Mouse (Mus musculus) mesoderm, embryonic 11.5 days (tissue): ENCODE data around the gene Zfp775.

ENCODE experiments used
- DNase-seq: peaks from one replicate; pipeline ENCODE4 v3.0.0-alpha.2; 2012; ENCODE audit warnings: low read depth, low spot score

Gene Zfp775

DNA sequence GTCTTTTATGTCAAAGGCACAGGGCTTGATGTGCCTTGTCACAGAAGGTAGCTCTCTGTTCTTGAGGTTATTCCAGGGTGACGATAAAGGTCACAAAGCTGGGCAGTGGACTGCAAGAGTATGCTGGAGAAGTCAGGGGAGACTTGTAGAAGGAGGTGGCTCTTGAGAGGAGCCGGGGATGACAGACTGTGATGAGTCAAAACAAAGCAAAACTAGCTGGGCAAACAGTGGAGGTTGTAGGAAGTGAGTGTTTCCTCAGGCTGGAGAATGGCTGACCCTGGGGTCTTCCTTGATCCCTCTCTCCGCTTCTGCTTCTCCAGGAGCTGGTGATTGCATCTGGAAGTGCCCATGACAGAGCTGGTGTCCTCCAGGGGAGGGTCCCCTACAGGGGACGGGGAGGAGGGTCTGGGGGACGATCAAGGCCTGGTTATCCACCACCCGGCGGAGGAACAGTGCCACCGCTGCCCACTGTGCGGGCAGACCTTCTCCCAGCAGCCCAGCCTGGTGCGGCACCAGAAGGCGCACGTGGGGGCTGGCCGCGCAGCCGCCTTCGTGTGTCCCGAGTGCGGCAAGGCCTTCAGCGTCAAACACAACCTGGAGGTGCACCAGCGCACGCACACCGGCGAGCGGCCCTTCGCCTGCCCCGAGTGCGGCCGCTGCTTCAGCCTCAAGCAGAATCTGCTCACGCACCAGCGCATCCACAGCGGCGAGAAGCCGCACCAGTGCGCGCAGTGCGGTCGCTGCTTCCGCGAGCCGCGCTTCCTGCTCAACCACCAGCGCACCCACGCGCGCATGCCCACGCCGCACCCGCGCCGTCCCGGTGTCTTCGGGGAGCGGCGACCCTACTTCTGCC, 27.2 kb downstream of the Zfp775 start:
- DNase-seq, result peak; percentile 39

GRCm38 (mm10) chr6:48629661-48630034, 27.8 kb downstream of the Zfp775 start:
- DNase-seq, result no peak

GRCm38 (mm10) chr6:48630831-48631230, 29.0 kb downstream of the Zfp775 start:
- no peak for DNase-seq

DNA sequence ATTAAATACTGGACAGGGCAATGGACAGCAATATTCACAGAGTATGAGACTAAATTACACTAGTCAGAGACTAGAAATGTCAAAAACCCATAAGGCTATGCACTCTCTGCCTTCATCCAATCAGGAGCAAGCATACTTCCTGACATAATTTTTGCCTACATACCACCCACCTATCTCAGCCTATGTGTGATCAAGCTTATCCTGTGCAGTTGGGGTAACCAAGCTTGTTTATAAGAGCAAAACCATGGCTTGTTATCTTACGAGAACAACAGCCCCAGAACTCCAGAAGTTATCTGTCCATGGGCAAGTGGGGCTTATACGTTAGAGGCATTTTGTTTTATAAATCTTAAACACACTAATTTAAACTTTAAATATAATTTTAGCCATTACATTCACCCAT, 33.2 kb downstream of the Zfp775 start:
- DNase-seq, result no peak

GRCm38 (mm10) chr6:48636515-48636914, 34.7 kb downstream of the Zfp775 start:
- no peak for DNase-seq

DNA sequence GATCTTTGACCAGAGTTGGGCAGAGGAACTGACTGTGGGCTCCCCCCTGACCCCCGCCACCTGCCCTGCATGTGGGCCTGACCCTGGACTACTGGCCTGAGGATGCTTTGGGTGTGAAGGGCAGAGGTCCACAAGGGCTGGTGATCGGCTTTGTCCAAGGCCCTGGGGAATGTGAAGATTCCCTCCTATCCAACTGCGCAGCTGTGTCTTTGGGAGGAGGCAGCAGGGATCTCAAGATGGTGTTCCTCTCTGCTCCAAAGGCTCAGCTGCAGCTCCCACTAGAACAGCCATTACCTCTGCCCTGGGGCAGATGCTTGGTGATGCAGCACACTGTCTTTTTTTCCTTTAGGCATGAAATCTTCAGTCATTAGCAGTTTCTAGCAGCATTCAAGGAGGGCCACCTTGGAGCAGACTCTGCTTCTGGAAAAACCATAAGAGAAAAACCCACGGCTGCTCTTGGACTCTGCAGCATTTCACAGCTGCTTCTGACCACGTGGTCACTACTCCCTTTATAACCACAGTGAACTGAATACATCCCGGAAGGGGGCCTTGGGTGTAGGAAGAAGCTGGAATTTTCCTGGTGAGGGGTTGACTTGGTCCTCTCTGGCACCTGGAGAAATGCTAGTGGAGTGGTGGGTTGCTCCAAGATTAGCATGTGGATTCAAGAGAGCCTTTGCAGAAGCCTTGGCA, 36.1 kb downstream of the Zfp775 start:
- DNase-seq, result no peak

- DNase-seq, result no peak
These were observed 36.7 kb downstream of the Zfp775 start for GRCm38 (mm10) chr6:48638553-48638952.

- no peak for DNase-seq
These were observed 39.5 kb downstream of the Zfp775 start for GRCm38 (mm10) chr6:48641391-48641790.

- DNase-seq, result peak; percentile 81
These were observed 41.0 kb downstream of the Zfp775 start for GRCm38 (mm10) chr6:48642764-48643292.

GRCm38 (mm10) chr6:48645660-48646308, 43.9 kb downstream of the Zfp775 start:
- DNase-seq, result peak; percentile 73

DNA sequence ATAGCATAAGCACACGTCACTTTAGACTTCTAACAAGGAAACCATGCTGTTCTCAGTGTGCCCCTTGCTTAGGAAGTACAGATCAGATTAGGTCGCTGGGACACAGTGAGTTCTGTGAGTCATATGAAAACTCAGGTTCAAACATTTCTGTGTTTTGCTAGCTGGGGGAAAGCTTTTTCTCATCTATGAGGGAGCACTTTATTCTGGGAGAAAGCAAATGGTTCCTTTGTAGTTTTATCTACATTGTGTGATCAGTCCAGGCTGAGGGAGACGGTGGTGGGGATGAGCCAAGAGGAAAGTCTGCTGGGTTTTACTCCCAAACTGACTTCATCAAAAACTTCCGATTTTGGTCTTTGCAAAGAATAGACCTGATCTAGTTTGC, 44.4 kb downstream of the Zfp775 start:
- DNase-seq, result no peak

GRCm38 (mm10) chr6:48646995-48647394, 45.1 kb downstream of the Zfp775 start, which contains the start of gene Gimap8:
Gene Gimap8, plus strand, starts transcription at chr6:48647234.
- no peak for DNase-seq

DNA sequence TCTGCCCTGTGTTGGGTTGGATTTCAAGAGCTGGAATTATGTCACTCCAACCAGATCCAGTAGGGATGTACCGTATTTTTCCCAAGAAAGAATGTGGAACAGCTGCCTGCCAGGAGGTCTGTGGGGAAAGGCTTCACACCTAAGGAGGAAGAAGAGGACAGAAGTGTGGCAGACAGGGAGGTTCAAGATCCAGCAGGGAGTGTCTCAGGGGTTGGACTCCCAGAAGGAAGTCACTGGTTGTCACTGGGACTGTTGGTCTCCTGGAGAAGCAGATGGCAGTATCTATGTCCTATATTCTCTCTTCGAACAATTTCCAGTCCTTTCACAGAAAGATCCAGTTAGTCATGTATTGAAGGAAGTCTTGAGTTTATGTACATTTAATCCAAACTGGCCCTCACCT, 45.7 kb downstream of the Zfp775 start:
- DNase-seq, result no peak

DNA sequence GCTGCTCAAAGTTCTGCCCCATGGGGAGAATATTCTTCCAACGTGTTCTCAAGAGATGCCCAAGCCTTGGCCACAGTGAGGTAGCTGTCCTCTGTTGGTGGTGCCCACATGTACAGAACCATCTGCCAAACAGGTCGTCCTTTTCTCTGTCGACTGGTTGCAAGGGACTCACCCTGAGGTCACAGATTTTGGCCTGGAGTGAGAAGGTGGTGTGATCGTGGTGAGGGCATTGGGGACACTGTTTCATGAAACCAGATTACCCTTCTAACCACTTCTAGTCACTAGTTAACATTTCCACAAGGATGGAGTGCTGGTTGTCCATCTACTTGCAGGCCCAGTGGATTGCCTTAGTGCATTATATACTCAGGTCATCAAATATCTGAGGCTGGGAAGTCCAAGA, 46.9 kb downstream of the Zfp775 start:
- DNase-seq, result no peak

DNA sequence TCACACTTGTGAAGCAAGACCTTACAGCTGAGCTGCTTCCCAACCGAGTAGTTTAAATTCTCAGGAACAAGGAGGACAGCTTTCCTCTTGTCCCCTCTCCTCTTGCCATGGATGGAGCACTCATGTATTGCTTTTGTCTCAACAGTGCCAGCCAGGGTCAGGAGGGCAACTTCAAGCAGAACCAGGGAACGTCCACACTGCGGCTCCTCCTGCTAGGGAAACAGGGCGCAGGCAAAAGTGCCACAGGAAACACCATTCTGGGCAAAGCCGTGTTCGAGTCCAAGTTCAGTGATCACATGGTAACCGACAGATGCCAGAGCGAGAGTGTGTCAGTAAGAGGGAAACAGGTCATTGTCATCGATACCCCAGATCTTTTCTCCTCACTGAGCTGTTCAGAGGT, 48.2 kb downstream of the Zfp775 start:
- DNase-seq, result no peak

DNA sequence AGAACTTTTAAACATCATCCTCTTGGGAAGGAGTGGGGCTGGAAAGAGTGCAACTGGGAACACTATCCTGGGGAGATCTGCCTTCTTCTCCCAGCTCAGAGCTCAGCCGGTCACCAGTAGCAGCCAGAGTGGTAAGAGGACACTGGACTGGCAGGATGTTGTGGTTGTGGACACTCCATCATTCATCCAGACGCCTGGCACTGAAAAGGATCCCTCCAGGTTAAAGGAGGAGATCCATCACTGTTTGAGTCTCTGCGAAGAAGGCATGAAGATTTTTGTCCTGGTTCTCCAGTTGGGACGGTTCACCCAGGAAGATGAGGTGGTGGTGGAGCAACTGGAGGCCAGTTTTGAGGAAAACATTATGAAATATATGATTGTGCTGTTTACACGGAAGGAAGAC, 56.9 kb downstream of the Zfp775 start:
- DNase-seq, result no peak

GRCm38 (mm10) chr6:48664750-48665149, 62.9 kb downstream of the Zfp775 start:
- DNase-seq, result no peak

DNA sequence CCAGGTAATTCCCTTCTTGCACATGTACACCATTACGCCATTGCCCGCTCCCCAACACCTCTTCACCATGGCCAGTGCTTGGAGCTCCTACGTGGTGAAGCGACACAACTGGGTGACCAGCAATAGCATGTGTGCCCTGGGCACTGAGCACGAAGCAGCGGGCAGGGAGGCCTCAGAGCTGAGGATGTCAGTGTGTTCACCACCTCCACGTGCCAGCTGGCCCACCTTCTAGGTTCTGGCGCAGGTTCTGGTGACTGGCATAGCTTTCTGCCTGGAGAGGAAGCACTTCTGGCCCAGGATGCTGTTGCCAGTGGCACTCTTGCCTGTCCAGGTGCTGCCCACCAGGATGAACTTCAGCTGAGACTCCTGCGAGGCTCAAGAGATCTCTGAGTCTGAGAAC, 63.6 kb downstream of the Zfp775 start:
- no peak for DNase-seq

- no peak for DNase-seq
These were observed 64.3 kb downstream of the Zfp775 start for GRCm38 (mm10) chr6:48666159-48666586.

DNA sequence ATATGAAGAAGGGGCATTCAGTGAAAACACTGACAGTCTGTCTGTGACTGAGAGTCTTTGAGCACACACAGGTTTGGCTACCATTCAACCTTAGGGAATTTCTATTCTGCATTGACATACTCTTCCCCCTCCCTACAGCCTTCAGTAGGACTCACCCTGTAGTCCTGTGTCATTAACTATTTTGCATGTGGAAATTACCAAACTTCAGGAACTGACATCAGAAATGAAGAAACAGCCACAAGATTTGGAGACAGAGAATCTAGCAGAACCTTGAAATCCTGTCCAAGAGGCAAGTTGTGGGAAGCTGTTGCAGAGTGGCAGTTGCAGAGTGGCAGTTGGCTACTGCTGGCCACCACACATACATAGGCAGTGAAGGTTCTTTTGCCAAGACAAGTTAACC, 66.2 kb downstream of the Zfp775 start:
- DNase-seq, result no peak

DNA sequence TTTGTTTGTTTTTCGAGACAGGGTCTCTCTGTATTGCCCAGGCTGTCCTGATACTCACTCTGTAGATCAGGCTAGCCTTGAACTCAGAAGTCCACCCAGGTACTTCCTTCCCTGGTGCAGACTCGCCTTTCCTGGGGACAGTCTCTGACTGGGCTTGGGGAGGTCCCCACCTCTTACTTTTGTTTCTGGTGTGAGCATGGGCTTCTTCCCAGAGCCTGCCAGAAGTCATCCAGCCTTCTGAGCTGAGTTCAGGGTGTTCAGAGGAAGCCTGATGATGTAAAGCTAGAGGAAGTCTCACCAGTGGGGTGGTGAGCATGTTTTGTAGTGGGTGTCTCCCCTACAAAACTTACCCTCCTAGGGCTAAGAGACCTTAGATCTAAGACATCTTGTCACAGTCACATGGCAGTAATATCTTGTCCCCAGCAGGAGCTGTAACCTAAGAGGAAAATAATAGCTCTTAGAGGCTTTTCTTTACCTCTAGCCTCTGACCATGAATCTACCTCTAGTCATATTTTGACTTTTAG, 67.6 kb downstream of the Zfp775 start:
- no peak for DNase-seq
